Mouse (Mus musculus): ENCODE data around the gene Rcl1. TPM values are rescaled to one million over a fixed set of nuclear protein-coding genes. Genes with fewer than 3 reads are reported as not detected.

Rcl1 gene
- total RNA-seq, 2 experiments from 2014 or later, result 36.0 to 82.0 TPM

Other genes with a start within 250 kb of the Rcl1 start
- gene Plpp6, start 137.4 kb upstream of the Rcl1 start, total RNA-seq (2014; fragmentation: Nextera tagmentation), result 8.8 and 9.9 TPM in 2 replicates
- gene Plpp6, start 137.4 kb upstream of the Rcl1 start, total RNA-seq (2017), result 4.0 and 5.1 TPM in 2 replicates
- not detected in 2 replicates for gene 4430402I18Rik, start 133.6 kb upstream of the Rcl1 start, total RNA-seq (2014; fragmentation: Nextera tagmentation)
- 0.72 TPM in 1 of 2 replicates, not detected in the other for gene 4430402I18Rik, start 133.6 kb upstream of the Rcl1 start, total RNA-seq (2017)
- 41.0 and 49.6 TPM in 2 replicates for gene Cdc37l1, start 111.0 kb upstream of the Rcl1 start, total RNA-seq (2014; fragmentation: Nextera tagmentation)
- gene Cdc37l1, start 111.0 kb upstream of the Rcl1 start, total RNA-seq (2017), result 31.4 and 37.7 TPM in 2 replicates
- gene Ak3, start 53.4 kb upstream of the Rcl1 start, total RNA-seq (2014; fragmentation: Nextera tagmentation), result 41.2 and 51.0 TPM in 2 replicates
- gene Ak3, start 53.4 kb upstream of the Rcl1 start, total RNA-seq (2017), result 20.5 and 27.8 TPM in 2 replicates
- 25.3 and 27.9 TPM in 2 replicates for gene Jak2, start 150.5 kb downstream of the Rcl1 start, total RNA-seq (2014; fragmentation: Nextera tagmentation)
- 32.6 and 40.6 TPM in 2 replicates for gene Jak2, start 150.5 kb downstream of the Rcl1 start, total RNA-seq (2017)
- 5.6 TPM in 1 of 2 replicates, not detected in the other for gene Insl6, start 224.0 kb downstream of the Rcl1 start, total RNA-seq (2014; fragmentation: Nextera tagmentation)
- gene Insl6, start 224.0 kb downstream of the Rcl1 start, total RNA-seq (2017), result 0.47 and 3.8 TPM in 2 replicates
- not detected in 2 replicates for gene Rln1, start 233.3 kb downstream of the Rcl1 start, total RNA-seq (2014; fragmentation: Nextera tagmentation)
- gene Rln1, start 233.3 kb downstream of the Rcl1 start, total RNA-seq (2017), result not detected in 2 replicates

Data from granulocyte monocyte progenitor cell, adult 5-6 weeks (primary cell).